Mouse (Mus musculus): ENCODE data around the gene Rab24. TPM values are rescaled to one million over a fixed set of nuclear protein-coding genes. Genes with fewer than 3 reads are reported as not detected.

The Rab24 gene
- total RNA-seq, 2 experiments from 2014 or later = 74.3 to 77.8 TPM

Other genes starting within 250 kb of the Rab24 start
- gene Uimc1, start 221.6 kb downstream of the Rab24 start, total RNA-seq (2021) = 10 to 100 TPM; 18.8 to 19.7 TPM
- gene Zfp346, start 216.6 kb downstream of the Rab24 start, total RNA-seq (2021) = 10 to 100 TPM; 48.8 to 51.2 TPM
- gene Gm17617, start 188.4 kb downstream of the Rab24 start, total RNA-seq (2021) = not detected
- gene Fgfr4, start 169.3 kb downstream of the Rab24 start, total RNA-seq (2021) = under 1 TPM; 0.18 to 0.45 TPM
- 100 to 1,000 TPM; 143 to 145 TPM for gene Nsd1, start 112.2 kb downstream of the Rab24 start, total RNA-seq (2021)
- 100 to 1,000 TPM; 153 to 157 TPM for gene Prelid1, start 1.4 kb downstream of the Rab24 start, total RNA-seq (2021)
- gene Mxd3, start 7.9 kb upstream of the Rab24 start, total RNA-seq (2021) = 1 to 10 TPM; 1.5 to 3.4 TPM
- 10 to 100 TPM; 52.4 to 53.9 TPM for gene Lman2, start 40.8 kb upstream of the Rab24 start, total RNA-seq (2021)
- 10 to 100 TPM; 58.6 to 63.4 TPM for gene Rgs14, start 47.8 kb upstream of the Rab24 start, total RNA-seq (2021)
- not detected for gene Slc34a1, start 76.2 kb upstream of the Rab24 start, total RNA-seq (2021)
- not detected for gene Pfn3, start 93.3 kb upstream of the Rab24 start, total RNA-seq (2021)
- under 1 TPM; 0.32 to 0.69 TPM for gene F12, start 104.8 kb upstream of the Rab24 start, total RNA-seq (2021)
- gene Grk6, start 123.1 kb upstream of the Rab24 start, total RNA-seq (2021) = 10 to 100 TPM; 74.2 to 76.8 TPM
- gene Prr7, start 142.3 kb upstream of the Rab24 start, total RNA-seq (2021) = 10 to 100 TPM; 89.9 to 92.7 TPM
- gene Dbn1, start 166.2 kb upstream of the Rab24 start, total RNA-seq (2021) = 100 to 1,000 TPM; 335 to 353 TPM
- gene Pdlim7, start 191.7 kb upstream of the Rab24 start, total RNA-seq (2021) = 10 to 100 TPM; 69.4 to 78.9 TPM
- 1 to 10 TPM; 6.7 to 7.9 TPM for gene Dok3, start 207.3 kb upstream of the Rab24 start, total RNA-seq (2021)
- gene Ddx41, start 214.7 kb upstream of the Rab24 start, total RNA-seq (2021) = 10 to 100 TPM; 44.8 to 47.0 TPM
- gene Fam193b, start 249.2 kb upstream of the Rab24 start, total RNA-seq (2021) = 10 to 100 TPM; 64.8 to 67.7 TPM

Measured in layer of hippocampus, postnatal 14 days (tissue).